Mouse (Mus musculus) right cerebral cortex, postnatal 10 days (tissue): ENCODE data around the gene Fam20a.
A peak's percentile ranks its signal among the peaks of the same experiment; 100 is the strongest.

Source experiments
- DNase-seq, 2 experiments: peaks; one replicate each; pipeline ENCODE4 v3.0.0; 2021; ENCODE audit warnings: low spot score in 2 of 2

Fam20a gene

GRCm38 (mm10) chr11:109716981-109717380 lies 5.1 kb downstream of the Fam20a start:
- DNase-seq: no peak

GRCm38 (mm10) chr11:109715311-109715781 lies 6.7 kb downstream of the Fam20a start:
- no peak for DNase-seq

GRCm38 (mm10) chr11:109714341-109715247 lies 7.5 kb downstream of the Fam20a start:
- peak in 1 of 2 experiments; percentile 44 for DNase-seq

- DNase-seq: no peak
Observed at GRCm38 (mm10) chr11:109709501-109709900, 12.6 kb downstream of the Fam20a start.

- no peak for DNase-seq
Observed at GRCm38 (mm10) chr11:109708786-109709185, 13.3 kb downstream of the Fam20a start.

GRCm38 (mm10) chr11:109707442-109707841 lies 14.6 kb downstream of the Fam20a start:
- DNase-seq: no peak

GRCm38 (mm10) chr11:109706586-109706985 lies 15.5 kb downstream of the Fam20a start:
- no peak for DNase-seq

GRCm38 (mm10) chr11:109706055-109706412 lies 16.0 kb downstream of the Fam20a start:
- no peak for DNase-seq

- DNase-seq: no peak
Observed at GRCm38 (mm10) chr11:109705336-109706054, 16.6 kb downstream of the Fam20a start.

GRCm38 (mm10) chr11:109704311-109705205 lies 17.5 kb downstream of the Fam20a start:
- DNase-seq: no peak

GRCm38 (mm10) chr11:109703845-109704244 lies 18.2 kb downstream of the Fam20a start:
- no peak for DNase-seq

- DNase-seq: no peak
Observed at GRCm38 (mm10) chr11:109702031-109702815, 19.9 kb downstream of the Fam20a start.

- DNase-seq: no peak
Observed at GRCm38 (mm10) chr11:109700761-109701160, 21.3 kb downstream of the Fam20a start.

- no peak for DNase-seq
Observed at GRCm38 (mm10) chr11:109699784-109700183, 22.3 kb downstream of the Fam20a start.

- no peak for DNase-seq
Observed at GRCm38 (mm10) chr11:109698740-109699139, 23.3 kb downstream of the Fam20a start.

- DNase-seq: no peak
Observed at GRCm38 (mm10) chr11:109697089-109697643, 24.9 kb downstream of the Fam20a start.

- no peak for DNase-seq
Observed at GRCm38 (mm10) chr11:109696519-109696918, 25.6 kb downstream of the Fam20a start.

- no peak for DNase-seq
Observed at GRCm38 (mm10) chr11:109692737-109693136, 29.3 kb downstream of the Fam20a start.

- DNase-seq: no peak
Observed at GRCm38 (mm10) chr11:109689539-109689938, 32.5 kb downstream of the Fam20a start.

- no peak for DNase-seq
Observed at GRCm38 (mm10) chr11:109682221-109682620, 39.9 kb downstream of the Fam20a start.

- DNase-seq: no peak
Observed at GRCm38 (mm10) chr11:109681556-109681955, 40.5 kb downstream of the Fam20a start.
